Mouse (Mus musculus) layer of hippocampus, postnatal 36 days (tissue): ENCODE results near the gene Zfp809. TPM values are rescaled to one million over a fixed set of nuclear protein-coding genes. Genes with fewer than 3 reads are reported as not detected.
"Not testable (repeated sequence)": the region's sequence is repeated elsewhere in the genome, so short reads cannot be mapped to it uniquely, and the experiment has no call there.

Experiments
- DNase-seq, 2 experiments: peaks; one replicate each; pipeline ENCODE4 v3.0.0; 2022
- total RNA-seq, 2 experiments: library from RNA; stranded (reverse); gene quantifications; 2 replicates each; pipeline ENCODE4 v1.2.3; 2021

Zfp809 gene
- total RNA-seq: 10 to 100 TPM; 22.5 to 27.6 TPM

GRCm38 (mm10) chr9:22225581-22226388 lies at the start of gene Zfp809:
Gene Zfp809 (plus strand): TSS chr9:22225714.
- DNase-seq: peak; percentile 99

- DNase-seq: peak; percentile 9 to 11
These were observed 37.4 kb upstream of the Zfp809 start, which contains the start of gene Zfp872 for GRCm38 (mm10) chr9:22188025-22188611. Gene Zfp872 (plus strand): TSS chr9:22188090.

GRCm38 (mm10) chr9:22196412-22196811 lies 29.1 kb upstream of the Zfp809 start:
- no peak for DNase-seq

- no peak for DNase-seq
These were observed 11.7 kb upstream of the Zfp809 start for GRCm38 (mm10) chr9:22213785-22214194.

- DNase-seq: no peak
These were observed 11.0 kb upstream of the Zfp809 start for GRCm38 (mm10) chr9:22214549-22214948.

- DNase-seq: no peak
These were observed 8.8 kb upstream of the Zfp809 start for GRCm38 (mm10) chr9:22216705-22217104.

- DNase-seq: no peak
These were observed 7.5 kb upstream of the Zfp809 start for GRCm38 (mm10) chr9:22217858-22218493.

- no peak for DNase-seq
These were observed 1.4 kb upstream of the Zfp809 start for GRCm38 (mm10) chr9:22224066-22224465.

GRCm38 (mm10) chr9:22224536-22225503 lies 694 bp upstream of the Zfp809 start:
- DNase-seq: peak in 1 of 2 experiments; percentile 7

- DNase-seq: not testable (repeated sequence)
These were observed 817 bp downstream of the Zfp809 start for GRCm38 (mm10) chr9:22226389-22226673.

GRCm38 (mm10) chr9:22226846-22227245 lies 1.3 kb downstream of the Zfp809 start:
- no peak for DNase-seq

- no peak for DNase-seq
These were observed 4.0 kb downstream of the Zfp809 start for GRCm38 (mm10) chr9:22229386-22230026.

- no peak for DNase-seq
These were observed 4.5 kb downstream of the Zfp809 start for GRCm38 (mm10) chr9:22230061-22230460.

GRCm38 (mm10) chr9:22230556-22230955 lies 5.0 kb downstream of the Zfp809 start:
- no peak for DNase-seq

- DNase-seq: no peak
These were observed 14.5 kb downstream of the Zfp809 start for GRCm38 (mm10) chr9:22240001-22240400.

GRCm38 (mm10) chr9:22244242-22244641 lies 18.7 kb downstream of the Zfp809 start:
- DNase-seq: no peak

GRCm38 (mm10) chr9:22256579-22256978 lies 31.1 kb downstream of the Zfp809 start:
- no peak for DNase-seq

- no peak for DNase-seq
These were observed 33.3 kb downstream of the Zfp809 start for GRCm38 (mm10) chr9:22258784-22259183.

GRCm38 (mm10) chr9:22259184-22260091 lies 33.9 kb downstream of the Zfp809 start, which contains the start of gene Zfp599:
Gene Zfp599 (minus strand): TSS chr9:22259895.
- peak; percentile 52 for DNase-seq

- no peak for DNase-seq
These were observed 34.5 kb downstream of the Zfp809 start for GRCm38 (mm10) chr9:22260092-22260422.

- no peak for DNase-seq
These were observed 36.1 kb downstream of the Zfp809 start for GRCm38 (mm10) chr9:22261594-22261993.
